Mouse (Mus musculus): ENCODE results near the gene D17H6S53E. TPM values are rescaled to one million over a fixed set of nuclear protein-coding genes. Genes with fewer than 3 reads are reported as not detected.

Gene D17H6S53E
- polyA plus RNA-seq, 1 experiment: 2.0 TPM

Other genes starting within 250 kb of the D17H6S53E start
- 4.8 and 6.3 TPM in 2 replicates for gene Zbtb12, start 246.9 kb upstream of the D17H6S53E start, polyA plus RNA-seq (2012; rRNA removed)
- 0.04 and 0.05 TPM in 2 replicates for gene Gm20547, start 244.3 kb upstream of the D17H6S53E start, polyA plus RNA-seq (2012; rRNA removed)
- 36.4 and 36.8 TPM in 2 replicates for gene C2, start 228.1 kb upstream of the D17H6S53E start, polyA plus RNA-seq (2012; rRNA removed)
- 30.4 and 37.6 TPM in 2 replicates for gene Ehmt2, start 227.9 kb upstream of the D17H6S53E start, polyA plus RNA-seq (2012; rRNA removed)
- gene Slc44a4, start 211.9 kb upstream of the D17H6S53E start, polyA plus RNA-seq (2012; rRNA removed): 3.8 and 5.8 TPM in 2 replicates
- 21.1 and 21.2 TPM in 2 replicates for gene Neu1, start 195.1 kb upstream of the D17H6S53E start, polyA plus RNA-seq (2012; rRNA removed)
- gene Hspa1b, start 167.1 kb upstream of the D17H6S53E start, polyA plus RNA-seq (2012; rRNA removed): 3.1 and 3.3 TPM in 2 replicates
- gene Gm20481, start 156.5 kb upstream of the D17H6S53E start, polyA plus RNA-seq (2012; rRNA removed): not detected in 2 replicates
- 1.9 and 2.5 TPM in 2 replicates for gene Hspa1a, start 154.2 kb upstream of the D17H6S53E start, polyA plus RNA-seq (2012; rRNA removed)
- 0.06 and 0.07 TPM in 2 replicates for gene Hspa1l, start 153.7 kb upstream of the D17H6S53E start, polyA plus RNA-seq (2012; rRNA removed)
- gene Lsm2, start 144.5 kb upstream of the D17H6S53E start, polyA plus RNA-seq (2012; rRNA removed): 64.3 and 69.6 TPM in 2 replicates
- gene Vars, start 125.4 kb upstream of the D17H6S53E start, polyA plus RNA-seq (2012; rRNA removed): 42.1 and 47.2 TPM in 2 replicates
- 0.17 and 0.23 TPM in 2 replicates for gene Vwa7, start 109.8 kb upstream of the D17H6S53E start, polyA plus RNA-seq (2012; rRNA removed)
- 4.3 and 5.0 TPM in 2 replicates for gene Sapcd1, start 98.4 kb upstream of the D17H6S53E start, polyA plus RNA-seq (2012; rRNA removed)
- gene Msh5, start 79.6 kb upstream of the D17H6S53E start, polyA plus RNA-seq (2012; rRNA removed): 7.7 and 8.5 TPM in 2 replicates
- gene Clic1, start 76.4 kb upstream of the D17H6S53E start, polyA plus RNA-seq (2012; rRNA removed): 88.4 and 92.7 TPM in 2 replicates
- gene Ddah2, start 67.3 kb upstream of the D17H6S53E start, polyA plus RNA-seq (2012; rRNA removed): 13.9 and 14.9 TPM in 2 replicates
- gene Ly6g6c, start 61.0 kb upstream of the D17H6S53E start, polyA plus RNA-seq (2012; rRNA removed): 0.06 TPM in 1 of 2 replicates, not detected in the other
- 1.5 and 1.9 TPM in 2 replicates for gene Mpig6b, start 60.2 kb upstream of the D17H6S53E start, polyA plus RNA-seq (2012; rRNA removed)
- gene Ly6g6e, start 49.5 kb upstream of the D17H6S53E start, polyA plus RNA-seq (2012; rRNA removed): 0.28 and 0.30 TPM in 2 replicates
- 0.71 and 0.79 TPM in 2 replicates for gene Ly6g6d, start 48.3 kb upstream of the D17H6S53E start, polyA plus RNA-seq (2012; rRNA removed)
- gene Ly6g6f, start 40.8 kb upstream of the D17H6S53E start, polyA plus RNA-seq (2012; rRNA removed): 4.7 and 4.8 TPM in 2 replicates
- gene Abhd16a, start 37.1 kb upstream of the D17H6S53E start, polyA plus RNA-seq (2012; rRNA removed): 32.1 and 32.4 TPM in 2 replicates
- gene Ly6g5c, start 18.1 kb upstream of the D17H6S53E start, polyA plus RNA-seq (2012; rRNA removed): not detected in 2 replicates
- 0.46 and 0.64 TPM in 2 replicates for gene Ly6g5b, start 10.9 kb upstream of the D17H6S53E start, polyA plus RNA-seq (2012; rRNA removed)
- gene Gpank1, start 4.9 kb upstream of the D17H6S53E start, polyA plus RNA-seq (2012; rRNA removed): 8.0 and 8.7 TPM in 2 replicates
- gene Csnk2b, start 4.3 kb upstream of the D17H6S53E start, polyA plus RNA-seq (2012; rRNA removed): 84.1 and 85.2 TPM in 2 replicates
- gene Apom, start 5.7 kb downstream of the D17H6S53E start, polyA plus RNA-seq (2012; rRNA removed): 464 and 524 TPM in 2 replicates
- 37.8 and 48.6 TPM in 2 replicates for gene Bag6, start 8.8 kb downstream of the D17H6S53E start, polyA plus RNA-seq (2012; rRNA removed)
- 42.6 and 57.5 TPM in 2 replicates for gene Prrc2a, start 38.5 kb downstream of the D17H6S53E start, polyA plus RNA-seq (2012; rRNA removed)
- gene Aif1, start 49.7 kb downstream of the D17H6S53E start, polyA plus RNA-seq (2012; rRNA removed): 10.5 and 12.9 TPM in 2 replicates
- 69.9 and 71.0 TPM in 2 replicates for gene Lst1, start 62.1 kb downstream of the D17H6S53E start, polyA plus RNA-seq (2012; rRNA removed)
- 5.2 and 5.9 TPM in 2 replicates for gene Ltb, start 68.1 kb downstream of the D17H6S53E start, polyA plus RNA-seq (2012; rRNA removed)
- gene Tnf, start 75.6 kb downstream of the D17H6S53E start, polyA plus RNA-seq (2012; rRNA removed): 1.4 TPM in 2 replicates
- gene Lta, start 79.0 kb downstream of the D17H6S53E start, polyA plus RNA-seq (2012; rRNA removed): 0.06 TPM in 1 of 2 replicates, not detected in the other
- gene Gm16181, start 94.5 kb downstream of the D17H6S53E start, polyA plus RNA-seq (2012; rRNA removed): 0.08 and 0.26 TPM in 2 replicates
- 2.0 and 2.3 TPM in 2 replicates for gene Atp6v1g2, start 107.3 kb downstream of the D17H6S53E start, polyA plus RNA-seq (2012; rRNA removed)
- 5.1 and 5.4 TPM in 2 replicates for gene Nfkbil1, start 109.4 kb downstream of the D17H6S53E start, polyA plus RNA-seq (2012; rRNA removed)
- gene Ddx39b, start 115.4 kb downstream of the D17H6S53E start, polyA plus RNA-seq (2012; rRNA removed): 170 and 199 TPM in 2 replicates
- 108 and 132 TPM in 2 replicates for gene H2-D1, start 136.4 kb downstream of the D17H6S53E start, polyA plus RNA-seq (2012; rRNA removed)
- 0.06 TPM in 2 replicates for gene H2-Q1, start 194.0 kb downstream of the D17H6S53E start, polyA plus RNA-seq (2012; rRNA removed)
- gene H2-Q2, start 215.9 kb downstream of the D17H6S53E start, polyA plus RNA-seq (2012; rRNA removed): 2.3 and 3.8 TPM in 2 replicates